Mouse (Mus musculus): ENCODE results near the gene Glrx5. TPM values are rescaled to one million over a fixed set of nuclear protein-coding genes. Genes with fewer than 3 reads are reported as not detected.

Gene Glrx5
- polyA plus RNA-seq, 1 experiment from 2014 or later = 162 TPM

DNA sequence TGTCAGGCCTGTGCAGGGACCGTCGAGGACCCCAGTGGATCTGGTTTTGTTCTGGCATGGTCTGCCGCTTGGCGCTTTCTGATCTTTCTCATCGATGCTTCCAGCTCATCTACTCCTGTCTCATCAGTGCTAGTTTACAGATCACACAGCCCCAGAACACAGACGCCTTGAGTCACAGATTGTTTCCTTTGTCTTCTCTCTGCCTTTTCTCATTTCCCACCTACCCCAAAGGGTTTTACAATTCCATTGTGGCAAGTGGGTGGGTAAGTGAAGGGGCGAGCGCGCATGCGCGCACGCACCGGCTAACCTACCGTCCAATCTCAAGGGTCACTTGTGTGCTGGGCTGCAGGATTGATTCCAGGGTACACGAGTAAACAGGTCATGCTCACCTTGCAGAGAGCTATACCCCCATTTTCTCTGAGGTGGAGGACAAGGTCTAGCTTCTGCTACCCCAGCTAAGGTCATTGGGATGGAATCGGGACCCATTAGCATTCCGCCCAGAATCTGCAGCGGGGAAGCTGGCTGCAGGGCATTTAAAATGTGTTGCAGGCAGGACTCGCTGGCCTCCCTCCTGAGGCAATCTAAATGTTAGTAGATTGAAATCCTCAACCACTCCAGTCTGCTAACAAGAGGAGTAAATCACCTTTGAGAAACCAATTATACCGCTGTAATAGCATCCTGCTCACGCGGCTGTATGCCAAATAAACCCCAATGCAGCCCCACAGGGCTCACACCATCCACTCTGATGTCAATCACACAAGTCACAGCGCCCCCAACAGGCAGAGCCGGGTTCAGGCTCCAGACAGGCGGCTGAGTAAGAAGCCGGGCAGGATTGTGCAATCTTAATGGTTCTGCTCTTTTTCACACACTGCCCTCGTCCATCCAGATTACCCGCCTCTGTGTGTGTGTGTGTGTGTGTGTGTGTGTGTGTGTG lies 31.0 kb downstream of the Glrx5 start:
- Histone ChIP-seq H3K4me3 (ENCODE audit: low read length) (no peak overlapping the region), H3K27ac (ENCODE audit: low read length) (no peak overlapping the region), H3K4me2 (replicated peaks; ENCODE audit: low read depth, low read length) (no peak overlapping the region), H3K9me3 (ENCODE audit: low read length) (no peaks in the 10 kb centered on the region), H3K36me3 (ENCODE audit: insufficient read depth, low read length) (no peaks in the 10 kb centered on the region), H3K27me3 (ENCODE audit: insufficient read depth, low read length) (no peaks in the 10 kb centered on the region), H3K9ac (replicated peaks; ENCODE audit: low read length) (no peak overlapping the region), H3K4me1 (ENCODE audit: insufficient read depth, low read length) (no peaks in the 10 kb centered on the region)
- no peak for ATAC-seq (ENCODE audit: low FRiP score, low TSS enrichment)
- WGBS = 54% methylated on average over 28 of the region's 28 CpGs

DNA sequence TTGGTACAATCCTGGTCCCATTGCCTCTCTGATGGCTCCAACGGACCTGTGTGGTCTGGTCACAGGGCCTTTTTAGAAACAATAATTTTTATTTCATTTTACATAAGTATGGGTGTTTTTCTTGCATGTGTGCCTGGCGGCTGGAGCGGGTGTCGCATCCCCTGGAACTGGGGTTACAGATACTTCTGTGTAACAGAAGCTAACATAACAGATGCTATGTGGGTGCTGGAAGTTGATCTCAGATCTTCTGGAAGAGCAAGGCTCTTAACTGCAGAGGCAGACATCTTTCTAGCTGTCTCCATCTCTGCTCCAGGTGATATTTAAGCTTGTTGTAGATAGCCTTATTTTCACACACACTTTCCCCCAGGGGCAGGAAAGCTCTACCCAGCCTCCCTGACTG lies 31.7 kb downstream of the Glrx5 start:
- no peak overlapping the region for H3K4me3 ChIP-seq (ENCODE audit: low read length)
- no peaks in the 10 kb centered on the region for H3K36me3 ChIP-seq (ENCODE audit: insufficient read depth, low read length)
- H3K27me3 ChIP-seq (ENCODE audit: insufficient read depth, low read length) = no peaks in the 10 kb centered on the region
- H3K4me1 ChIP-seq (ENCODE audit: insufficient read depth, low read length) = no peaks in the 10 kb centered on the region
- H3K9ac ChIP-seq (replicated peaks; ENCODE audit: low read length) = no peak overlapping the region
- 78% methylated on average over 4 of the region's 4 CpGs for WGBS
- H3K9me3 ChIP-seq (ENCODE audit: low read length) = no peaks in the 10 kb centered on the region
- no peak overlapping the region for H3K4me2 ChIP-seq (replicated peaks; ENCODE audit: low read depth, low read length)
- no peak overlapping the region for H3K27ac ChIP-seq (ENCODE audit: low read length)
- ATAC-seq (ENCODE audit: low FRiP score, low TSS enrichment) = no peak

DNA sequence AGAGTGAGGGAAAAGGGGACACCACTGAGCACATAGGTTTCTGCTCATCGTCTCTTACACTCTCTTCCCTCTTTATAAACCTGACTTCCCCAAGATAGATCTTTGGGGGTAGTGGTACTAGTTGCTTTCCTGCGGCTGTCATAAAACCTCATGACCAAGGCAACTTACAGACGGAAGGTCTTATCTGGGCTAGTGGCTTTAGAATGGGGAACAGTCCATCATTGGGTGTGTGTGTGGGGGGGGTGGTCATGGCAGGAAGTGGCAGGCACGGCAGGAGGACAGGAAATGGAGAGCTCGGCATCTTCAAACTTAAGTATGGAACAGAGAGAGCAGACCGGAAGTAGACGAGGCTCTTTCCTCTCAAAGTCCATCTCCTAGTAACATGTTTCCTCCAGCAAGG lies 32.6 kb downstream of the Glrx5 start:
- H3K36me3 ChIP-seq (ENCODE audit: insufficient read depth, low read length) = no peaks in the 10 kb centered on the region
- H3K27me3 ChIP-seq (ENCODE audit: insufficient read depth, low read length) = no peaks in the 10 kb centered on the region
- no peak overlapping the region for H3K9ac ChIP-seq (replicated peaks; ENCODE audit: low read length)
- WGBS = 83% methylated on average over 7 of the region's 7 CpGs
- no peak for ATAC-seq (ENCODE audit: low FRiP score, low TSS enrichment)
- no peak overlapping the region for H3K4me2 ChIP-seq (replicated peaks; ENCODE audit: low read depth, low read length)
- H3K27ac ChIP-seq (ENCODE audit: low read length) = no peak overlapping the region
- H3K4me1 ChIP-seq (ENCODE audit: insufficient read depth, low read length) = no peaks in the 10 kb centered on the region
- H3K9me3 ChIP-seq (ENCODE audit: low read length) = no peaks in the 10 kb centered on the region
- H3K4me3 ChIP-seq (ENCODE audit: low read length) = no peak overlapping the region

DNA sequence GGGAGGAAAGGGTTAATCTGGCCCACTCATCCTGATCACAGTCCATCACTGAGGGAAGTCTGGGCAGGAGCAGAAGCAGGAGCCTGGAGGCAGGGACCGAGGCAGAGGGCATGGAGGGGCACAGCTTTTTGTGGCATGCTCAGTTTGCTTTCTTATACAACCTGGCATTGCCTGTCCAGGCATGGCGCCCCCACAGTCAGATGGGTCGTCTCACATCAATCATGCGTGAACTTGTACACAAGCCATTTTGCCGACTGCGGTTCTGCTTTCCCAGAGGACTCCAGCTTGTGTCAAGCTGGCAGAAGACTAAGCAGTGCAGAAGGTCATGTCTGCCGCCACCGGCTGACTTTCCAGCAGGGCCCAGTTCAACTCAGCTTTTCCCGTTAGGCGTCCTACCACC lies 34.0 kb downstream of the Glrx5 start:
- Histone ChIP-seq H3K27me3 (ENCODE audit: insufficient read depth, low read length) (no peaks in the 10 kb centered on the region), H3K4me2 (replicated peaks; ENCODE audit: low read depth, low read length) (no peak overlapping the region), H3K27ac (ENCODE audit: low read length) (no peak overlapping the region), H3K36me3 (ENCODE audit: insufficient read depth, low read length) (no peaks in the 10 kb centered on the region), H3K4me3 (ENCODE audit: low read length) (no peak overlapping the region), H3K9me3 (ENCODE audit: low read length) (no peaks in the 10 kb centered on the region), H3K4me1 (ENCODE audit: insufficient read depth, low read length) (no peaks in the 10 kb centered on the region), H3K9ac (replicated peaks; ENCODE audit: low read length) (no peak overlapping the region)
- ATAC-seq (ENCODE audit: low FRiP score, low TSS enrichment) = 0 out of 2 replicates have a peak, but pooled peaks have one; percentile 53
- 36% methylated on average over 10 of the region's 10 CpGs for WGBS

DNA sequence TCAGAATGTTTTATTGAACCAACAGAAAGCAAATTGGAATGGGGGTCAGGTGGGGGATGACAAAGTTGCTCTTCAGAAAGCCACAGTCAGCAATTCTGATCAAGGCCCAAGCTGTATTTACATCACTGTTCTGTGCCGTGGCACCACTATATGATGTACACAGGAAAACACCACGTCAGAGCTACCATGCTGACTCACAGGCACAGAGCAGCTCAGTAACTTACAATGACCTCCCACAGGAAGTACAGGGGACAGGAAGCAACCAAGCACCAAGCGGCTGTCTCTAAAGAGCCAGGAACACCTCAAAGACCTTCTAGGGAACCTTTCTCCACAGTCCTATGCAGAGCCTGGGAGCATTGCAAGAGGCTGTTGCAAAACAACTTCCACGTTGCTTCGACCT lies 36.4 kb downstream of the Glrx5 start:
- WGBS = 76% methylated on average over 5 of the region's 5 CpGs
- no peak overlapping the region for H3K27ac ChIP-seq (ENCODE audit: low read length)
- H3K27me3 ChIP-seq (ENCODE audit: insufficient read depth, low read length) = no peaks in the 10 kb centered on the region
- H3K9ac ChIP-seq (replicated peaks; ENCODE audit: low read length) = no peak overlapping the region
- H3K4me1 ChIP-seq (ENCODE audit: insufficient read depth, low read length) = no peaks in the 10 kb centered on the region
- no peaks in the 10 kb centered on the region for H3K9me3 ChIP-seq (ENCODE audit: low read length)
- ATAC-seq (ENCODE audit: low FRiP score, low TSS enrichment) = no peak
- H3K36me3 ChIP-seq (ENCODE audit: insufficient read depth, low read length) = no peaks in the 10 kb centered on the region
- H3K4me2 ChIP-seq (replicated peaks; ENCODE audit: low read depth, low read length) = no peak overlapping the region
- H3K4me3 ChIP-seq (ENCODE audit: low read length) = no peak overlapping the region

DNA sequence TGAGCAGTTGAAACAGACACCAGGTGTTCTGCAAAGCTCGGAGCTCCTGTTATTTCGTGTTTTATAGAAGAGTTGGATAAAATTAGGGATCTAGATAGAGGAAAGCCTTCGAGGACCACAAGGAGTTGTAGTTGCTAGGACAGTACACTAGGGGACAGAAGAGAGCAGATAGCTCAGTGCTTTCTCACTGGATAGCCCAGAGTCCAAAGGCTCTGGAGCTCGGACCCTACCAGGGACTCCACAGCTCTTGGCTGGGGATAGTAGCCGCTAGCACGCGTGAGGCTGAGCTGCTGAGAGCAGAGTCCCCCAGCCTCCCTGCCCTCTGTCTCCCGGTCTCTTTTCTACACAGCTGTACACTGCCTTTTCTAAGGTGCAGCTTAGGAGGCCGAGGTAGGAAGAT lies 41.2 kb downstream of the Glrx5 start:
- no peak overlapping the region for H3K4me2 ChIP-seq (replicated peaks; ENCODE audit: low read depth, low read length)
- WGBS = 31% methylated on average over 9 of the region's 9 CpGs
- no peak overlapping the region for H3K27ac ChIP-seq (ENCODE audit: low read length)
- no peak overlapping the region for H3K9ac ChIP-seq (replicated peaks; ENCODE audit: low read length)
- no peak overlapping the region for H3K4me3 ChIP-seq (ENCODE audit: low read length)
- peaks cover 14% of the 10 kb centered on the region for H3K4me1 ChIP-seq (ENCODE audit: insufficient read depth, low read length)
- peak; percentile 65; the same call in 1 of the 2 replicates for ATAC-seq (ENCODE audit: low FRiP score, low TSS enrichment)
- H3K9me3 ChIP-seq (ENCODE audit: low read length) = no peaks in the 10 kb centered on the region
- H3K36me3 ChIP-seq (ENCODE audit: insufficient read depth, low read length) = no peaks in the 10 kb centered on the region
- H3K27me3 ChIP-seq (ENCODE audit: insufficient read depth, low read length) = no peaks in the 10 kb centered on the region

DNA sequence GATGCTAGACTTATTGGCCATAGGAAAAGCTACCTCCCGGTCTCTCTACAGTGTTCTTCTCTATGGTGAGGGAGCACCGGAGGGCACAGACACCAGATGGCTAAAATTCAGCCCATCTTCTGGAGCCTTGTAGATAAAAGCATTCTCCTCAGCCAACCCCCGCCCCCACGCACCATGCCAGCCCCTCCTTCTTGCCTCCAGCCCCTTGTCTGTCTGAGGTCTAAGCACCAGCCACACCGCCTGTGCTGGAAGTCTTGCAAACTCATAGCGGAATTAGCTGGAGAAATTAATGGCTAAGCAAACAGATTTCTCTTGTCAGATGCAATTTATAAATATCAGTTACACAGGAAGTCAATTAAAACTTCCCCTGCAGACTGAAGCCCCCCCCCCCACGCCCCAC lies 43.0 kb downstream of the Glrx5 start:
- peaks cover 14% of the 10 kb centered on the region for H3K4me1 ChIP-seq (ENCODE audit: insufficient read depth, low read length)
- no peak overlapping the region; the same call in 1 of the 2 replicates for H3K4me2 ChIP-seq (replicated peaks; ENCODE audit: low read depth, low read length)
- no peak overlapping the region for H3K4me3 ChIP-seq (ENCODE audit: low read length)
- H3K36me3 ChIP-seq (ENCODE audit: insufficient read depth, low read length) = no peaks in the 10 kb centered on the region
- no peaks in the 10 kb centered on the region for H3K9me3 ChIP-seq (ENCODE audit: low read length)
- no peak overlapping the region for H3K9ac ChIP-seq (replicated peaks; ENCODE audit: low read length)
- no peaks in the 10 kb centered on the region for H3K27me3 ChIP-seq (ENCODE audit: insufficient read depth, low read length)
- no peak overlapping the region for H3K27ac ChIP-seq (ENCODE audit: low read length)
- ATAC-seq (ENCODE audit: low FRiP score, low TSS enrichment) = no peak
- 19% methylated on average over 7 of the region's 7 CpGs for WGBS

DNA sequence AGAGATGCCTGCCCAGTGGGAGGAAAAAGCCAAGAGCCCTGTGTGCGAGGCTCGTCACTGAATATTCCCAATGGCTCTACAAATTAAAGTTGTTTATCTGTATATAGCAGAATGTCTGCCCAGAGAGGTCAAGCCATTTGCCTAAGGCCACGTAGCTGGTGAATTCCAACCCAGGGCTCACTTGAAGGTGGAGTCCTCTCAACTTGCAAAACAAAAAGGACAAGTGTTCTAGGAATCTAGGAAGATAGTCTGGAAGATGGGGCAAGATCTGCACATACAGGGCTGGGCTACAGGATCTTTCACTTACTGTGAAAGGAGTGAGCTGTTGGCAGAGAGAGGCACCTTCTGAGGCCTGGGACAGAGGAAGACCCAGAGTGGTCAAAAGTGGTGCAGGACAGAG lies 44.0 kb downstream of the Glrx5 start:
- Histone ChIP-seq H3K36me3 (ENCODE audit: insufficient read depth, low read length) (no peaks in the 10 kb centered on the region), H3K9me3 (ENCODE audit: low read length) (no peaks in the 10 kb centered on the region), H3K9ac (replicated peaks; ENCODE audit: low read length) (no peak overlapping the region), H3K4me1 (ENCODE audit: insufficient read depth, low read length) (peaks cover 14% of the 10 kb centered on the region), H3K4me3 (ENCODE audit: low read length) (no peak overlapping the region), H3K4me2 (replicated peaks; ENCODE audit: low read depth, low read length) (no peak overlapping the region), H3K27me3 (ENCODE audit: insufficient read depth, low read length) (no peaks in the 10 kb centered on the region), H3K27ac (ENCODE audit: low read length) (no peak overlapping the region)
- 72% methylated on average over 3 of the region's 3 CpGs for WGBS
- ATAC-seq (ENCODE audit: low FRiP score, low TSS enrichment) = no peak

DNA sequence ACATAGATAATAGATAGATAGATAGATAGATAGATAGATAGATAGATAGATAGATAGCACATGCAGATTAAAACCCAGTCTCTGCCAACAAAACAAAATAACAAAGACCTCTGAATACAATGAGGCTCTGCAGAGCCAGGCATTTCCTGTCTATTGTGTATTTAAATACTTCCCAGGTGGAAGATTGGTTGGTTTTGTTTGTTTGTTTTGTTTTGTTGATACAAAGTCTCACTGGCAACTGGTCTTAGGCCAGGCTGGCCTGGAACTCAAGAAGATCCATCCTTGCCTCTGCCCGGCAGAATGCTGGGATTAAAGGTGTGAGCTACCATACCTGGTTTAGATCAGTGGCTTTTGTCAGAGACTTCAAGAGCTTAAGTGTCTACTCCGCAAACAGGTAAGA lies 44.7 kb downstream of the Glrx5 start:
- Histone ChIP-seq H3K4me3 (ENCODE audit: low read length) (no peak overlapping the region), H3K4me1 (ENCODE audit: insufficient read depth, low read length) (peaks cover 14% of the 10 kb centered on the region), H3K9ac (replicated peaks; ENCODE audit: low read length) (no peak overlapping the region), H3K27ac (ENCODE audit: low read length) (no peak overlapping the region), H3K4me2 (replicated peaks; ENCODE audit: low read depth, low read length) (no peak overlapping the region), H3K36me3 (ENCODE audit: insufficient read depth, low read length) (no peaks in the 10 kb centered on the region), H3K27me3 (ENCODE audit: insufficient read depth, low read length) (no peaks in the 10 kb centered on the region), H3K9me3 (ENCODE audit: low read length) (no peaks in the 10 kb centered on the region)
- no peak for ATAC-seq (ENCODE audit: low FRiP score, low TSS enrichment)
- 91% methylated on average over 2 of the region's 2 CpGs for WGBS

DNA sequence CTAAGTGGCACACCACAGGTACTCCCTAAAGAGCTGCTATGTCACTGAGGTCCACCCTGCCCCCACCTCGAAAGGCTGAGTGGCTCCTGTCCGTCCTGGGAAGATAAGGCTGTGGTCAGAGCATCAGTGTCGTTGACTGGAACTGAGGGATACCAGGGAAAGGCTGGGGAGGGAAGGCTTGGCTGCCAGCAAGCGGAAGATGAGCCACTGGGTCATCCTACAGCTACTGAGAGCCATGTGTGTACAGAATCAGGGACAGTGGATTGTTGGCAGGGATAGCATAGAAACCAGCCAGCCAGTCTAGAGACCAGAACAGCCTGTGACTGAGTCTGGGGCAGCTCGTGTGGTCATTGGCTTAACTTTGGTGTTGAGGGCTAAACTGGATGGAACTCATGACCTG lies 51.7 kb downstream of the Glrx5 start:
- Histone ChIP-seq H3K4me1 (ENCODE audit: insufficient read depth, low read length) (no peaks in the 10 kb centered on the region), H3K9me3 (ENCODE audit: low read length) (no peaks in the 10 kb centered on the region), H3K4me2 (replicated peaks; ENCODE audit: low read depth, low read length) (no peak overlapping the region), H3K27ac (ENCODE audit: low read length) (no peak overlapping the region), H3K9ac (replicated peaks; ENCODE audit: low read length) (no peak overlapping the region), H3K36me3 (ENCODE audit: insufficient read depth, low read length) (no peaks in the 10 kb centered on the region), H3K4me3 (ENCODE audit: low read length) (no peak overlapping the region), H3K27me3 (ENCODE audit: insufficient read depth, low read length) (no peaks in the 10 kb centered on the region)
- 73% methylated on average over 5 of the region's 5 CpGs for WGBS
- no peak for ATAC-seq (ENCODE audit: low FRiP score, low TSS enrichment)
